Mouse (Mus musculus): ENCODE data around the gene Cyp4f15. TPM values are rescaled to one million over a fixed set of nuclear protein-coding genes. Genes with fewer than 3 reads are reported as not detected.
A peak's percentile ranks its signal among the peaks of the same experiment; 100 is the strongest.
"Not testable (repeated sequence)": the region's sequence is repeated elsewhere in the genome, so short reads cannot be mapped to it uniquely, and the experiment has no call there.

Gene Cyp4f15
- total RNA-seq (2021), result 1 to 10 TPM; 2.9 to 3.3 TPM

- peak; percentile 74 for DNase-seq
- intact Hi-C loops (cut with DNase I), result no loop called here
These were observed at the start of gene Cyp4f15 for GRCm38 (mm10) chr17:32685048-32685750. Cyp4f15 (plus strand) TSS chr17:32685627.

DNA sequence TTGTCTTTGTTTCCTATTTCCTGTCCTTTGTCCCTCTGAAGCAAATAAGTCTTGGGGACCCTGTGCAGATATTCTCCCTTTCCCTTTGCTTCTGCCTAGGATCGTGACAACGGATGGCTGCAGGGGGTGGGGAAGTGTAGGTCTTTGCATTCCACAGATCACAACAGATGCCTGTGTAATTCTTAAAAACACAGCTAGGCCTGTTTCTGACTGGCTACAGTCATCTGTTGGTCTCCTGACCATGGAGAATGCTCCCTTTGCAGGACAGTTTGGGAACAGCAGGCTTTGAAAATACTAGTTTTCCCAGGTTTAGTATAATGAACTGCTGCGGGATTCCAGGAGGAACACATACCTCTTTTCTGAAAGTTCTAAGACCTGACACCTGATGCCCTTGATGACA is 49.1 kb upstream of the Cyp4f15 start:
- intact Hi-C loops (cut with DNase I), result no loop called here

GRCm38 (mm10) chr17:32637151-32637550 is 48.3 kb upstream of the Cyp4f15 start:
- intact Hi-C loops (cut with DNase I), result no loop called here
- DNase-seq, result no peak

More for the DNA sequence above, 49.1 kb upstream of the Cyp4f15 start:
- DNase-seq, result no peak

- intact Hi-C loops (cut with DNase I), result no loop called here
- DNase-seq, result no peak
These were observed 38.8 kb upstream of the Cyp4f15 start for GRCm38 (mm10) chr17:32646631-32647030.

DNA sequence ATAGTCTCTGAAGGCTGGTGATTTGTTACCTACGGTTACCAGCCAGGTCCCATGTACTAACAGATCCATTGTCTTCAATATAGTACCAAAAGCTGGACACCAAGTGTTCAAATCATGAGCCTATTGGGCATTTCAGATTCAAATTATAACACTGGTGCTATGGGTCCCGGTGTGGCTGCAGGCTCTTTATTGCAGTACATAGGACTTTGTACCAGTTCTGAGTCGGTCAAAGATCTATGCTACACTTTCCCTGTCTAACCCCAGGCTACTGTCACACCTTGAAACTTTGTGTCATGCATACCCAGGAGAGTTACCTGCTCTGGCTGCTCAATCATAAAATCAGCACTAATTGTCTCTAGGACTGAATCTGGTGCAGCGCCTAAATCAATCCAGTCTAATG is 31.6 kb upstream of the Cyp4f15 start:
- intact Hi-C loops (cut with DNase I), result no loop called here
- DNase-seq, result no peak

DNA sequence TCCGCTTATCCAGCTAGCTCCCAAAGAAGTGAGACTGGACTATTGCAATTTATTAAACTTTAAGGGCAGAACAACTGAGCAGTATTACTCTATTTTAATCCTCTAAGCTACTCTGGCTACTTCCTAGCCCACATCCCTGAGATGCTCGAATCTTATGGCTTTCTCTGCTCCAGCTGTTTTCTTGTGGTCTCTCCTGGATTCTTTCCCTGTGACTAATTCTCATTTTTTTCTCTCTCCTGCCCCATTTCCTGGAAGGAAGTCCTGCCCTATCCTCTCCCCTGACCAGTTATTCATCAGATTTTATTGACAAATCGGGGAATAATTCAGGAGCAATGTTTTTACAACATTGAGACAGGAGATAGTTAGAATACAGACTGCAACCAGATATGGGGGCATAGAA is 28.4 kb upstream of the Cyp4f15 start:
- intact Hi-C loops (cut with DNase I), result no loop called here
- no peak for DNase-seq

- intact Hi-C loops (cut with DNase I), result no loop called here
- no peak for DNase-seq
These were observed 27.2 kb upstream of the Cyp4f15 start for GRCm38 (mm10) chr17:32658246-32658645.

DNA sequence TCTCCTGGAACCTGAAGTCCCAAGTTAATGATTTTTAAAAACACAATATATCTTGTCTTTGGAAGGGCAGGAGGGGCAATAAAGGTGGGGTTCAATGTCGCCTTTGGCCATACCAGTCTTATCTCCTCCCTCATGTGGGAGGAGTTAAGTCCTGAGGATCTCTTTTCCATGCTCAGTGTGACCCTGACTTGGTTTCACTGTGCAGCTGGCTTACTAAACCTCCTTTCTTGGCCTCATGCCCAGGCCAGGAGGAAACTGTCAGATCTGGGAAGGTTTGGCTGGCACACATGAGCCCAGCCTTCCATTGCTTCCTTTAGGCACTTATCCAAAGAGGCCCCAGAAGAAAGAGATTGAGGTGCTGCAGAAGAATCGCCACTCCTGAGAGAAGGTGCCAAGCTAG is 26.7 kb upstream of the Cyp4f15 start, which contains the start of gene Cyp4f40:
Gene Cyp4f40, plus strand, starts transcription at position 189 of the 400 bp plus-strand sequence.
- intact Hi-C loops (cut with DNase I), result no loop called here

GRCm38 (mm10) chr17:32673976-32674375 is 11.5 kb upstream of the Cyp4f15 start:
- no peak for DNase-seq
- intact Hi-C loops (cut with DNase I), result no loop called here

More for the DNA sequence above, 26.7 kb upstream of the Cyp4f15 start, which contains the start of gene Cyp4f40:
- peak; percentile 81 for DNase-seq

GRCm38 (mm10) chr17:32676040-32676635 is 9.3 kb upstream of the Cyp4f15 start:
- intact Hi-C loops (cut with DNase I), result no loop called here
- peak; percentile 5 for DNase-seq

DNA sequence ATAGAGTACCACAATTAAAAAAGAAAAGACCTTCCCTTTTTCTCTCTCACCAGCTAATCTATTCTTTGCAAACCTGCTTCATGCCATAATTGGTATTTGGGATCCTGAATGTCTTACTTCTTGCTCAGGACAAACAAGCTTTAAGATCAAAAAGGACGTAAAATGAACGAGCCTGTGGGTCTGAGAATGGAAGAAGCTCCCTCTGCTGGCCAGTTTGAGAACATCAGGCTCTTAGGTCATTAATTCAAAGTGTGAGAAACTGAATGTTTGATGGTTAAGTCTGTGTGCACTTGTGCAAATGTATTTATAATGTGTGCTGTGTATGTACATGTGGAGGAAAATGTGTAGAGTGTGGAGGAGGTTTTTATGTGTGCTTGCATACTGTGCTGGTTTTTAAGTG is 5.0 kb upstream of the Cyp4f15 start:
- DNase-seq, result peak; percentile 50
- intact Hi-C loops (cut with DNase I), result loop anchor here (2.0 to 5.0 kb wide), 2 partner anchors 46 to 128 kb away; no protein-coding TSS in a partner anchor

- intact Hi-C loops (cut with DNase I), result no loop called here
- DNase-seq, result no peak
These were observed 1.3 kb downstream of the Cyp4f15 start for GRCm38 (mm10) chr17:32686722-32687121.

DNA sequence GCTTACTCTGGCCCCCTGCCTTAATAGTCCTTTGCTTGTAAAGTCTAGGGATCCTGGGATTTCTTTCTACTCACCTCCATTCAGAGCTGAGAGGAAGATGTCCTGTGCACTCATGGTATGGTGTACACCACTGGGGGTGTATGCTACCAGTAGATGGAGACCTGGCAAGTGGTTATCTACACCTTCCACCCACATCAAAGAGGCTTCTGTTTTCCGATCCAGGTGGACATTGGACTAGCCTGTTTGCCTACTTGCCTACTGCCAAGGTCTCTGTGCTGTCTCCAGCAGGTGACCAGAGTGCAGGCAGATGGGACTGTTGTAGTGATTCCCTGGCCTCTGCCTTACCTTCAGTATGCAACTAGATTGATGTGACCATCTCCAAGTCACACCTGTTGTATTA is 5.5 kb downstream of the Cyp4f15 start:
- no peak for DNase-seq

GRCm38 (mm10) chr17:32702826-32703225 is 17.4 kb downstream of the Cyp4f15 start:
- peak; percentile 8 for DNase-seq
- intact Hi-C loops (cut with DNase I), result no loop called here

More for the DNA sequence above, 5.5 kb downstream of the Cyp4f15 start:
- intact Hi-C loops (cut with DNase I), result no loop called here

- intact Hi-C loops (cut with DNase I); DNase-seq: not testable (repeated sequence)
These were observed 25.1 kb downstream of the Cyp4f15 start for GRCm38 (mm10) chr17:32710541-32710940.

- DNase-seq; intact Hi-C loops (cut with DNase I): not testable (repeated sequence)
These were observed 36.7 kb downstream of the Cyp4f15 start for GRCm38 (mm10) chr17:32722151-32722550.

DNA sequence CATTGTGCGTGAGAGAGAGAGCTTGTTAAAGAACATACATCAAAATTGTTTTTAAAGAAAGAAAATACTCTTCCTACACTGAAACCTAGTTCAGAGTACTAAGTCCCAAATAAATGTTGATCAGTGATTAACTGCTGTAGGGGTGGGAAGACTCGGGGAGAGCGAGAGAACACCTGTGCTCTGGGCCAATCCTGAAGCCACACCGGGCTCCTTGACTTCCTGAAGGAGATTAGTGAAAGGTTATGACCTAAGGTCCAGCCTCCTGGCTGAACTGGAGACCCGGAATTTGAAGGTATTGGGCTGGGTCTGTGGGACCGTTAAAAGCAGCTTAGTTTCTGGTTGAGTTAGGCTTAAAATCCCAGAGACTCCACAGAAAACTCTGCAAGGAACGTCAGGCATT is 37.3 kb downstream of the Cyp4f15 start:
- intact Hi-C loops (cut with DNase I), result no loop called here
- DNase-seq, result no peak

GRCm38 (mm10) chr17:32726360-32726759 is 40.9 kb downstream of the Cyp4f15 start:
- DNase-seq; intact Hi-C loops (cut with DNase I): not testable (repeated sequence)

- no peak for DNase-seq
- intact Hi-C loops (cut with DNase I), result no loop called here
These were observed 43.6 kb downstream of the Cyp4f15 start for GRCm38 (mm10) chr17:32729029-32729428.

- intact Hi-C loops (cut with DNase I), result no loop called here
- no peak for DNase-seq
These were observed 53.0 kb downstream of the Cyp4f15 start for GRCm38 (mm10) chr17:32738406-32738805.

GRCm38 (mm10) chr17:32741057-32741456 is 55.6 kb downstream of the Cyp4f15 start:
- intact Hi-C loops (cut with DNase I), result no loop called here

DNA sequence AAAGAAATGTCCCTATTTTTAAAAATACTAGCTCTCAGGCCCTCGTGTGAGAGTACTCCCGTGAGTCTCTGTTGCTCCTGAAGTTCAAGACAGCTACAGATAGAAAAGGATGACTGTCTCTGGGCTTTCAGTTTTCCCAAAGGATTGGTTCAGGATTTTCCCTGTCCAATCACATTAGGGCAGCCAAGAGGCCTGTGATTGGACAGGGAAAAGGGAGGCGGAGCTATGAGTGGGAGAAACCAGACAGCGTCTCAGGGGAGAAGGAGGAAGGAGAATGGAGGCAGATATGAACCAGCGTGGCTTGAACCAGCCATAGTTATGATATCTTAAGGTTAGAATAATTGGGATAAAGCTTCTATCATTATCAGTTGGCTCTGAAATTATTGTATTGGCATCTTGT is 65.2 kb downstream of the Cyp4f15 start:
- intact Hi-C loops (cut with DNase I), result no loop called here
- no peak for DNase-seq

More at GRCm38 (mm10) chr17:32741057-32741456, 55.6 kb downstream of the Cyp4f15 start:
- DNase-seq, result no peak
